Mouse (Mus musculus) R1 (cell line): Measurements from ENCODE around the gene Slc25a39.
"Not testable (repeated sequence)": the region's sequence is repeated elsewhere in the genome, so short reads cannot be mapped to it uniquely, and the experiment has no call there.

Experiments used
- DNase-seq: peaks from one replicate; pipeline ENCODE4 v3.0.0-alpha.2; 2018; ENCODE audit warnings: low read depth, low spot score

Gene Slc25a39

DNA sequence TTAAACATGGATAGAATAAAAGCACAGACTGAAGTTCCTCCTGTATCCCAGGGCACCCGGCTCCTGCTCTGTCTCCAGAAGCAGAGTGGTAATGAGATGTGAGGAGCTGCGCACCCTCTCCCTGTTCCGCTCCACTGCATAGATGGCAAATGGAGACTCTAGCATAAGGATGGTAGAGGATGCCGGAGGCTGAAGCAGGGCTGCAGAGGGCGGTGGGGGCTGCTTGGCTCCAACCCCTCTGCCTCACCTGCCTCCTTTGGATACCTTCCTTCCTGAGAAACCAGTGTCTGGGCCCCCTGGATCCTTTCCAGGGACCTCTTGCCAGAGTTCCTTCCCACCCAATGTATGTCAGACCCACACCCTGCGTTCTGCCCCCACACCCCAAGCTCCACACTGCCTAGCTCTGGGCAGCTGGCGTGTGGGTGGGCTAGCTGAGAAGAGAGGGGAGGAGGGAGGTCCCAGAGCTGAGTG lies 11.0 kb downstream of the Slc25a39 start:
- no peak for DNase-seq

GRCm38 (mm10) chr11:102396263-102396662 lies 11.5 kb downstream of the Slc25a39 start:
- no peak for DNase-seq

- no peak for DNase-seq
Observed at GRCm38 (mm10) chr11:102395250-102395649, 12.5 kb downstream of the Slc25a39 start.

GRCm38 (mm10) chr11:102394421-102395124 lies 13.2 kb downstream of the Slc25a39 start:
- peak; percentile 52 for DNase-seq

GRCm38 (mm10) chr11:102393719-102394420 lies 13.9 kb downstream of the Slc25a39 start:
- DNase-seq: no peak

- DNase-seq: peak; percentile 94
Observed at GRCm38 (mm10) chr11:102393238-102393634, 14.5 kb downstream of the Slc25a39 start, which contains the start of gene Rundc3a. Rundc3a (plus strand) TSS chr11:102393403.

DNA sequence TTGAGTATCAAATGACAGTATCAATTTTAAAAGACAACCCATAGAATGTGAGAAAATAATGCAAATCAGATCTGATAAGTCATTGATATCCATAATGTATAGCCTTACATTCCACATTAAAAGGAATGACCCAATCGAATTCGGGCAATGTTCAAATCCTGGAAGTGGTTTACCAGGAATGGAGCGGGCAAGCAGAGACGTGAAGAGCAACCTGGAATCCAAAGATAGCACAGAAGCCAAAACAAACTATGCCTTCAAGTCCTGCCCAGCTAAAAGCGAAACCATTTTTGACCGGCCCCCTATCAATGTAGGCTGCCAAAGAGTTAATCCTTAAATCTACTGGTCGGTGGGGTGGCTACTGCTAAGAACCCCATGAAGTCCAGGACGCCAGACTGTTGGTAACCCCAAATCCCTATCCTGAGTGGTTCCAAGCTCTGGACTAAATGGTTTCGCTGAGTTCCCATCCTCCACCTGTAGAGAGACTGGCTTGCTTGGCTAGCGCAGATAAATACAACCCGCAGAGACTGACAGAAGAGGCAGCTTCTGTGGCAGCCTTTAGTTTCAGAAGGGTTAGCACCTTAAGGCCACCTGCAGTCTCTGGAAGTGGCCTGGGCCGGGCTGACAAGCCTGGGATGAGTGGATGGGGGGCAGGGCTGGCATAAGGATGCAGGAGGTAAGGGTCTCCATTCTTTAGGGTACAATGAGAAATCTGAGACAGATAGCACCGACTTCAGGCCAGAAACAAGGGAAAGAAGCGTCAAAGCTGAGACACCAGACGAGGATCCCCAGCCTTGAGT lies 15.1 kb downstream of the Slc25a39 start:
- peak; percentile 54 for DNase-seq

GRCm38 (mm10) chr11:102389436-102389835 lies 18.3 kb downstream of the Slc25a39 start:
- DNase-seq: not testable (repeated sequence)

- DNase-seq: no peak
Observed at GRCm38 (mm10) chr11:102386121-102386520, 21.6 kb downstream of the Slc25a39 start.

DNA sequence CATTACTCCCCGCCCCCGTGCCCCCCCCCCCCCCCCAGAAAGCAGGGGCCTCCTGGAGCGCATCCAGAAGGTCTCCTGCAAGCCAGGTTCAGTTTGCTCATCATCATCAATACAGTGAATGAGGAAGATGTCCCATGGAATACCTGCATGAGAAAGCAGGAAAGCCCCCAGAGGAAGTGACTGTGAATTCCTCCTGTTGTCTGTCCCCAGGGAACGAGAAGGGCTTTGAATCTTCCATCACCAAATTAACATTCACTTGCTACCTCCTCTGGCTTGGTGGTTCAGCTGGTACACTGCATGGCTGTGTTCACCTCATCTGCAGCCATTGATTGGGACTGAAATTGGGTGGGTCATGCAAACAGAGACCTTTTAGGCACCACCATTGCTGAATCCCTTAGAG lies 22.7 kb downstream of the Slc25a39 start:
- DNase-seq: peak; percentile 74

GRCm38 (mm10) chr11:102384418-102384817 lies 23.3 kb downstream of the Slc25a39 start:
- DNase-seq: no peak

- DNase-seq: no peak
Observed at GRCm38 (mm10) chr11:102383365-102384136, 24.2 kb downstream of the Slc25a39 start.

- DNase-seq: no peak
Observed at GRCm38 (mm10) chr11:102382794-102383193, 25.0 kb downstream of the Slc25a39 start.

- no peak for DNase-seq
Observed at GRCm38 (mm10) chr11:102381341-102382100, 26.2 kb downstream of the Slc25a39 start.

- DNase-seq: no peak
Observed at GRCm38 (mm10) chr11:102380091-102380490, 27.7 kb downstream of the Slc25a39 start.

DNA sequence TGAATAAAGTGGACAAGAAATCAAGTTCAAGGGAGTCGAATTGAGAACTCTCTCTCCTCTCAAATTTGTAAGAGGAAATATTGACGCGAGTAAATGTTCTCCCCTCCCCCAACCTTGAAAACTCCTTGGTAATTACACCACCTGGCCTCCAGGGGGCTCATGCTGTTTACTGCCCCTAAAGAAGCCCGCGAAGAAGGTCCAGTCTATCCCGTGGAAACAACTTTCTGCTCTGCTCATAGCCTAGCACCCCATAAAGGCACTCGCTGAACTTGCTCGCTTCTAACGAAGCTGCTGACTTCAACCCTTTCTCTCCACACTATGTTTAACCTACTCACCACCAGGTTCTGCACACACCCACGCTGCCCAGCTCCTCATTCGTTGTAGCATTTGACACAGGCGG lies 30.6 kb downstream of the Slc25a39 start:
- DNase-seq: peak; percentile 87

DNA sequence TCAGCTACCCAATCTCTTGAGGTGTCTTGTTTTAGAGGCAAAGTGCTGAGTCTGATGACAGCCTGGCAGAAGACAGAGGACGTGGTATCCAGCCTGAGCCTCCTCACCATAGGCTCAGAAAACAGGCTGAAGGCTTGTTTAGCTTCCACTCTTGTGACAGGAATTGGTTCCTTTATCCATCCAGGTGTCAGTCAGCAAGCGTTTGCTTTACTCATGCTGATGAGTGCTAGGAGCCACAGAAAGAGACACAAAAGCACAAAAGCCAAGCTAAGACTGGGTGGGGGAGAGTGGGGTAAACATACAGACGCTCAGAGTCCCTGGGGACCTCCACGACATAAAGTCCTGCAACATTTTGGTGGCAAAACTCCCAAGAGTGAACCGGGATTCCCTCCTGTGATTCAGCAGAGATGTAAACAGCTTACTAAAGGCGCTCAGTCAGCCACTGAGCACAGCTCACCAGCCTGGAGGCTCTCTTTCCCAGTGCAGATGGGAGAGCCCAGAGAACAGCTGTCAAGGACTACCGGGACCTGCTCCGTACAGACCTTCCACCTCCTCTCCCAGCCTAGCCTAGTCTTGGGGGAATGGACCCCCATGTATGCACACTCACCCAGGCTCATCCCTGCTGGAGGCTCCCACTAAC lies 31.4 kb downstream of the Slc25a39 start:
- DNase-seq: peak; percentile 67

GRCm38 (mm10) chr11:102375196-102376173 lies 32.3 kb downstream of the Slc25a39 start:
- peak; percentile 74 for DNase-seq
